Mouse (Mus musculus): Measurements from ENCODE around the gene Atp6v0e2. TPM values are rescaled to one million over a fixed set of nuclear protein-coding genes. Genes with fewer than 3 reads are reported as not detected.

The Atp6v0e2 gene
- polyA plus RNA-seq, 1 experiment = 459 TPM

- TF ChIP-seq POLR2A (IDR thresholded peaks at IDR 0.05; ENCODE audit: borderline replicate concordance, insufficient read depth, low read length) (peak; percentile 94; the same call in 1 of the 2 replicates), CTCF (IDR thresholded peaks at IDR 0.05; ENCODE audit: borderline replicate concordance, insufficient read depth, low read depth, low read length) (no peak)
- under 1% methylated on average over 39 of the region's 39 CpGs for WGBS
- peaks cover 8% of the 10 kb centered on the region; the same call in 1 of the 2 replicates for H3K4me1 ChIP-seq (ENCODE audit: control insufficient read depth, insufficient read depth, low read length)
- no peaks in the 10 kb centered on the region for H3K27me3 ChIP-seq (ENCODE audit: control insufficient read depth, insufficient read depth, low read length)
- peak; percentile 97 to 99 for DNase-seq
- H3K27ac ChIP-seq (ENCODE audit: insufficient read depth, low read length) = peak within 1 kb of the TSS; percentile 99
- peak within 1 kb of the TSS; percentile 87 for H3K4me3 ChIP-seq (replicated peaks; ENCODE audit: insufficient read depth, low read depth, low read length)
Measured at GRCm38 (mm10) chr6:48554280-48555103, 17.1 kb downstream of the Atp6v0e2 start, which contains the start of gene Lrrc61. Gene Lrrc61, plus strand, starts transcription at chr6:48554796.

- Histone ChIP-seq H3K4me1 (ENCODE audit: control insufficient read depth, insufficient read depth, low read length) (peaks cover 8% of the 10 kb centered on the region; the same call in 1 of the 2 replicates), H3K27me3 (ENCODE audit: control insufficient read depth, insufficient read depth, low read length) (no peaks in the 10 kb centered on the region), H3K27ac (ENCODE audit: insufficient read depth, low read length) (peak overlapping the region; percentile 99), H3K4me3 (replicated peaks; ENCODE audit: insufficient read depth, low read depth, low read length) (peak overlapping the region; percentile 87)
- TF ChIP-seq CTCF (IDR thresholded peaks at IDR 0.05; ENCODE audit: borderline replicate concordance, insufficient read depth, low read depth, low read length) (no peak), POLR2A (IDR thresholded peaks at IDR 0.05; ENCODE audit: borderline replicate concordance, insufficient read depth, low read length) (peak; percentile 58; the same call in 1 of the 2 replicates)
- WGBS = 20% methylated on average over 14 of the region's 14 CpGs
- DNase-seq = peak in 1 of 2 experiments; percentile 88
Measured at GRCm38 (mm10) chr6:48555104-48555890, 17.9 kb downstream of the Atp6v0e2 start.

GRCm38 (mm10) chr6:48555956-48556355, 18.5 kb downstream of the Atp6v0e2 start:
- H3K27me3 ChIP-seq (ENCODE audit: control insufficient read depth, insufficient read depth, low read length) = no peaks in the 10 kb centered on the region
- WGBS = 87% methylated on average over 3 of the region's 3 CpGs
- H3K27ac ChIP-seq (ENCODE audit: insufficient read depth, low read length) = no peak overlapping the region
- TF ChIP-seq POLR2A (IDR thresholded peaks at IDR 0.05; ENCODE audit: borderline replicate concordance, insufficient read depth, low read length) = no peak
- no peak for TF ChIP-seq CTCF (IDR thresholded peaks at IDR 0.05; ENCODE audit: borderline replicate concordance, insufficient read depth, low read depth, low read length)
- no peak for DNase-seq
- no peak overlapping the region for H3K4me3 ChIP-seq (replicated peaks; ENCODE audit: insufficient read depth, low read depth, low read length)
- H3K4me1 ChIP-seq (ENCODE audit: control insufficient read depth, insufficient read depth, low read length) = peaks cover 8% of the 10 kb centered on the region; the same call in 1 of the 2 replicates

- H3K4me3 ChIP-seq (replicated peaks; ENCODE audit: insufficient read depth, low read depth, low read length) = no peak overlapping the region
- WGBS = 95% methylated on average over 4 of the region's 4 CpGs
- H3K27me3 ChIP-seq (ENCODE audit: control insufficient read depth, insufficient read depth, low read length) = no peaks in the 10 kb centered on the region
- TF ChIP-seq POLR2A (IDR thresholded peaks at IDR 0.05; ENCODE audit: borderline replicate concordance, insufficient read depth, low read length) (no peak), CTCF (IDR thresholded peaks at IDR 0.05; ENCODE audit: borderline replicate concordance, insufficient read depth, low read depth, low read length) (no peak)
- peaks cover 26% of the 10 kb centered on the region for H3K4me1 ChIP-seq (ENCODE audit: control insufficient read depth, insufficient read depth, low read length)
- H3K27ac ChIP-seq (ENCODE audit: insufficient read depth, low read length) = no peak overlapping the region
- DNase-seq = no peak
Measured at GRCm38 (mm10) chr6:48565693-48566310, 28.4 kb downstream of the Atp6v0e2 start.

GRCm38 (mm10) chr6:48566312-48566711, 28.9 kb downstream of the Atp6v0e2 start:
- Histone ChIP-seq H3K4me1 (ENCODE audit: control insufficient read depth, insufficient read depth, low read length) (peaks cover 26% of the 10 kb centered on the region), H3K27ac (ENCODE audit: insufficient read depth, low read length) (no peak overlapping the region), H3K4me3 (replicated peaks; ENCODE audit: insufficient read depth, low read depth, low read length) (no peak overlapping the region), H3K27me3 (ENCODE audit: control insufficient read depth, insufficient read depth, low read length) (no peaks in the 10 kb centered on the region)
- WGBS = 15% methylated on average over 5 of the region's 5 CpGs
- no peak for TF ChIP-seq POLR2A (IDR thresholded peaks at IDR 0.05; ENCODE audit: borderline replicate concordance, insufficient read depth, low read length)
- TF ChIP-seq CTCF (IDR thresholded peaks at IDR 0.05; ENCODE audit: borderline replicate concordance, insufficient read depth, low read depth, low read length) = no peak
- DNase-seq = peak; percentile 69 to 71

GRCm38 (mm10) chr6:48568036-48568984, 30.9 kb downstream of the Atp6v0e2 start:
- H3K27me3 ChIP-seq (ENCODE audit: control insufficient read depth, insufficient read depth, low read length) = no peaks in the 10 kb centered on the region
- H3K4me3 ChIP-seq (replicated peaks; ENCODE audit: insufficient read depth, low read depth, low read length) = peak overlapping the region; percentile 17
- H3K27ac ChIP-seq (ENCODE audit: insufficient read depth, low read length) = peak overlapping the region; percentile 24; the same call in 1 of the 2 replicates
- TF ChIP-seq CTCF (IDR thresholded peaks at IDR 0.05; ENCODE audit: borderline replicate concordance, insufficient read depth, low read depth, low read length) (no peak), POLR2A (IDR thresholded peaks at IDR 0.05; ENCODE audit: borderline replicate concordance, insufficient read depth, low read length) (no peak)
- H3K4me1 ChIP-seq (ENCODE audit: control insufficient read depth, insufficient read depth, low read length) = peaks cover 26% of the 10 kb centered on the region
- 11% methylated on average over 21 of the region's 21 CpGs for WGBS
- DNase-seq = peak; percentile 60 to 68

Data from cerebellum, adult 2 months (tissue).